7 mouse cellular contexts compared by ENCODE assay signal in genomic region chr6:112925234-112925975, GRCm38 (mm10). TPM values are rescaled to one million over a fixed set of nuclear protein-coding genes. Genes with fewer than 3 reads are reported as not detected.
DNase-seq lines count a peak whose midpoint lies in the region; ATAC-seq lines count a peak whose summit lies in the region.

No protein-coding gene starts in this region.

- H3K9me3 ChIP-seq in limb, embryonic 12.5 days: no peaks in the 10 kb centered on the region; the same call in 1 of the 2 replicates
- H3K9me3 ChIP-seq in limb, embryonic 10.5 days (replicated peaks): no peaks in the 10 kb centered on the region
- no peaks in the 10 kb centered on the region for H3K9me3 ChIP-seq in limb, embryonic 15.5 days

- no peak for ATAC-seq in limb, embryonic 12.5 days (ENCODE audit: insufficient number of reproducible peaks, insufficient read depth, low FRiP score, low TSS enrichment, low read depth)
- ATAC-seq in limb, embryonic 15.5 days (ENCODE audit: insufficient number of reproducible peaks, low FRiP score, low TSS enrichment, low read depth): no peak

- H3K27me3 ChIP-seq in limb, embryonic 12.5 days: no peaks in the 10 kb centered on the region
- H3K27me3 ChIP-seq in limb, embryonic 10.5 days (ENCODE audit: low read depth, poor library complexity, severe bottlenecking): no peaks in the 10 kb centered on the region
- no peaks in the 10 kb centered on the region for H3K27me3 ChIP-seq in limb, embryonic 15.5 days

- DNase-seq in limb, embryonic 10.5 days (ENCODE audit: low spot score): no peak
- peak; percentile 81 for DNase-seq in adrenal gland, postnatal 14 days
- peak; percentile 78 for DNase-seq in fibroblast of lung, adult 2 months (ENCODE audit: low read depth)
- DNase-seq in testis, postnatal 14 days (ENCODE audit: low spot score): no peak
- DNase-seq in heart, postnatal 10 days: no peak

- 44% methylated on average over 11 of the region's 11 CpGs for WGBS in limb, embryonic 12.5 days
- WGBS in limb, embryonic 10.5 days: 55% methylated on average over 11 of the region's 11 CpGs
- WGBS in limb, embryonic 15.5 days: 33% methylated on average over 11 of the region's 11 CpGs

- H3K36me3 ChIP-seq in limb, embryonic 12.5 days: no peaks in the 10 kb centered on the region
- H3K36me3 ChIP-seq in limb, embryonic 10.5 days: no peaks in the 10 kb centered on the region
- no peaks in the 10 kb centered on the region for H3K36me3 ChIP-seq in limb, embryonic 15.5 days

- H3K4me1 ChIP-seq in limb, embryonic 12.5 days (replicated peaks): peaks cover 18% of the 10 kb centered on the region
- peaks cover 13% of the 10 kb centered on the region; the same call in 1 of the 2 replicates for H3K4me1 ChIP-seq in limb, embryonic 10.5 days
- H3K4me1 ChIP-seq in limb, embryonic 15.5 days: peaks cover 31% of the 10 kb centered on the region

- intact Hi-C loops in heart, postnatal 10 days (cut with DNase I): no loop called here

- H3K4me2 ChIP-seq in limb, embryonic 12.5 days: no peak overlapping the region
- peak overlapping the region; percentile 26 for H3K4me2 ChIP-seq in limb, embryonic 15.5 days

- H3K9ac ChIP-seq in limb, embryonic 12.5 days (replicated peaks): no peak overlapping the region
- no peak overlapping the region for H3K9ac ChIP-seq in limb, embryonic 15.5 days

- H3K4me3 ChIP-seq in limb, embryonic 12.5 days (replicated peaks): no peak overlapping the region
- H3K4me3 ChIP-seq in limb, embryonic 10.5 days: no peak overlapping the region
- no peak overlapping the region for H3K4me3 ChIP-seq in limb, embryonic 15.5 days

- H3K27ac ChIP-seq in limb, embryonic 12.5 days: peak overlapping the region; percentile 42; the same call in 1 of the 2 replicates
- H3K27ac ChIP-seq in limb, embryonic 10.5 days: no peak overlapping the region
- H3K27ac ChIP-seq in limb, embryonic 15.5 days: peak overlapping the region; percentile 88

RNA-seq across cellular contexts. Expression of gene Srgap3, which starts 21.7 kb away (rescaled TPM):
- 5.3 and 5.7 TPM in 2 replicates for polyA plus RNA-seq in limb, embryonic 12.5 days (2016; fragmentation: Nextera tagmentation; extraction: Ambion mirVana)
- polyA plus RNA-seq in limb, embryonic 10.5 days (2016; fragmentation: Nextera tagmentation; extraction: Ambion mirVana): 2.1 and 3.8 TPM in 2 replicates
- 13.0 and 18.7 TPM in 2 replicates for total RNA-seq in adrenal gland, postnatal 14 days (2021)
- polyA plus RNA-seq in limb, embryonic 15.5 days (2015; fragmentation: Nextera tagmentation; extraction: Ambion mirVana): 5.1 and 6.0 TPM in 2 replicates
- 1 to 10 TPM; 2.6 to 2.9 TPM for total RNA-seq in heart, postnatal 10 days (2021)

Comparison
In these comparisons a context has a peak if more than half of its experiments do, and no peak if none do; other contexts are left out.
1. DNase-seq: peak in adrenal gland, postnatal 14 days (single experiment) and fibroblast of lung, adult 2 months (single experiment); none in limb, embryonic 10.5 days (single experiment), testis, postnatal 14 days (single experiment) and heart, postnatal 10 days (0 of 2).